Mouse (Mus musculus) small intestine, adult 2 months (tissue): Measurements from ENCODE around the gene Sox6. TPM values are rescaled to one million over a fixed set of nuclear protein-coding genes. Genes with fewer than 3 reads are reported as not detected.

ENCODE experiments used
- H3K27ac ChIP-seq: fragments of 200-500 bp; 2 replicates; pipeline ENCODE4 v1.5.1; 2012; ENCODE audit warnings: low read depth, low read length, control low read depth, inconsistent platforms; ENCODE audit not compliant: insufficient read depth
- H3K27me3 ChIP-seq: fragments of 200-500 bp; 2 replicates; pipeline ENCODE4 v1.6.1; 2012; ENCODE audit warnings: mild to moderate bottlenecking, moderate library complexity, low read length, inconsistent platforms; ENCODE audit not compliant: control insufficient read depth, insufficient read depth
- H3K36me3 ChIP-seq: fragments of 200-500 bp; 2 replicates; pipeline ENCODE4 v1.6.1; 2012; ENCODE audit warnings: mild to moderate bottlenecking, low read length, control low read depth, inconsistent platforms; ENCODE audit not compliant: control insufficient read depth, insufficient read depth
- H3K4me1 ChIP-seq: fragments of 200-500 bp; 2 replicates; pipeline ENCODE4 v1.6.1; 2012; ENCODE audit warnings: low read length, inconsistent platforms, mixed read lengths; ENCODE audit not compliant: control insufficient read depth, insufficient read depth, insufficient read length
- H3K4me3 ChIP-seq: fragments of 200-500 bp; 2 replicates; pipeline ENCODE4 v1.5.1; 2012; ENCODE audit warnings: low read depth, mild to moderate bottlenecking, control low read depth, inconsistent platforms, low read length, moderate library complexity
- CTCF ChIP-seq: fragments of 200-500 bp; IDR thresholded peaks from 2 replicates; pipeline ENCODE4 v1.5.1; 2012; ENCODE audit warnings: low read depth, mild to moderate bottlenecking, control low read depth, inconsistent platforms, low read length, moderate library complexity, mixed read lengths; ENCODE audit not compliant: insufficient replicate concordance, insufficient read length; ENCODE audit errors: extremely low read depth
- POLR2A ChIP-seq: fragments of 200-500 bp; IDR thresholded peaks from 2 replicates; pipeline ENCODE4 v1.6.1; 2012; ENCODE audit warnings: low read depth, mild to moderate bottlenecking, control low read depth, inconsistent platforms, low read length, moderate library complexity
- WGBS: fragments of 180-500 bp; shearing (Covaris S2); methylation state at CpG from one replicate; pipeline ENCODE4 v1.1.7; 2018; 5-methylcytosine and 5-hydroxymethylcytosine counted together
- polyA plus RNA-seq: library from polyadenylated mRNA; depleted of rRNA; stranded (reverse); fragments of >200 nt; gene quantifications from 2 replicates; pipeline ENCODE4 v1.2.3, GENCODE M21; 2012

Sox6 gene
- polyA plus RNA-seq, 1 experiment, result 17.6 TPM

DNA sequence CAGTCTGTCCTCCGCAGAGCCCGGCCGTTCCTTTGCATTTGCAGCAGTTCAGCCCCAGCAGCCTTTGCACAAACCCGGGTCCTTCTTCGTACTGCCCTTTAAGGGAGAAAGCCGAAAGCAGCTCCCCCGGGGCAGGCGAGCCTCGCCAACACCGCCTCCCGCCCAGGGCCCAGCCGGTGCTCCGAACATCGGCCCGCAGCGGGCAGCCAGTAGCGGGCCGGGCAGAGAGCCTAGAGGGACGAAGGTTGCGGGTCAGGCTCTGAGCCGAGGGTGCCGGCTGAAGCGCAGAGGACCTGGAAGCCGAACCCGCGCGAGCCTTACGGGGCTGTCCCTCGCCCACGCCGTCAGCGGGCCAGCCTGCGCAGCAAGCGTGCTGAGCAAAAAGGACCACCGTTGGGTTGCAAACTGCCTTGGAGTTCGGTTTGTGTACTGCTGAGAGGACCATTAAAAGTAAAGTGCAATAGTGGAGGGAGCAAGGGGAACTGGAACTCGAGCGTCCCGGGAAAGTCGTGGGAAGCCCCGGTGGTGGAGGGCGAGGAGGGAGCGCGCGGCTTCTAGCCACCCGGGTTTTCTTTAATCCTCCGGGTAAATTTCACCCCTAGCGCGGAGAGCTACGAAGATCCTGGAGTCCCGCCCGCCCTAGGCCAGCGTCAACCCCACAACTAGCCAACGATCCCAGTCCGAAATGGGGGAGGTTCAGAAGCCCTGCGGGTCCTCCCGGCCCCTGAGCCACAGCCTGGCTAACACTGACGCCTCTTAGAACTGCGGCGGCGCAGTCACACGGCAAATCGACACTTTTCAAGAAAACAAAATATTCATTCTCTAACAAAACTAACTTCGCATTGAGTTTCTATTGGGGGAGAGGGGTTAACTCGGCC lies 6.6 kb downstream of the Sox6 start:
- WGBS, result under 1% methylated on average over 65 of the region's 65 CpGs
- Histone ChIP-seq H3K4me1 (peaks cover 3% of the 10 kb centered on the region; the same call in 1 of the 2 replicates), H3K27me3 (peaks cover 24% of the 10 kb centered on the region), H3K4me3 (peak overlapping the region; percentile 72), H3K27ac (peak overlapping the region; percentile 35; the same call in 1 of the 2 replicates), H3K36me3 (no peaks in the 10 kb centered on the region)
- no peak for TF ChIP-seq POLR2A
- no peak for TF ChIP-seq CTCF

DNA sequence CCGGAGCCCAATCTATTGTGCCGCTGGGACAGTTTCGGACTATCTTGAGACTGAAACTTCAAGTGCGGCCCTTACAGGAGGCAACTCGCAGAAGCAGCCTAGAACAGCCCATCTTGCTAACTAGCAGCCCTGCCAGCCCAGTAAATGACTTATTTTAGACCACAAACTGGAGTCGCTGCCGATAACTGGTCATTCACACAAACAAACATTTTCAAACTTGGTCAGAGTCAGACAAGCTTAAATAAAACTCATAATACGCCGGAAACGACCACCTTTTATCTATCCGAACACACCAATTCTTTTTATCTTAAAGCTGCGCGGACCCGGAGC lies 7.2 kb downstream of the Sox6 start:
- TF ChIP-seq POLR2A (no peak), CTCF (no peak)
- 18% methylated on average over 14 of the region's 14 CpGs for WGBS
- peaks cover 3% of the 10 kb centered on the region; the same call in 1 of the 2 replicates for H3K4me1 ChIP-seq
- peaks cover 22% of the 10 kb centered on the region for H3K27me3 ChIP-seq
- H3K27ac ChIP-seq, result no peak overlapping the region; the same call in 1 of the 2 replicates
- no peaks in the 10 kb centered on the region for H3K36me3 ChIP-seq
- peak overlapping the region; percentile 72 for H3K4me3 ChIP-seq

DNA sequence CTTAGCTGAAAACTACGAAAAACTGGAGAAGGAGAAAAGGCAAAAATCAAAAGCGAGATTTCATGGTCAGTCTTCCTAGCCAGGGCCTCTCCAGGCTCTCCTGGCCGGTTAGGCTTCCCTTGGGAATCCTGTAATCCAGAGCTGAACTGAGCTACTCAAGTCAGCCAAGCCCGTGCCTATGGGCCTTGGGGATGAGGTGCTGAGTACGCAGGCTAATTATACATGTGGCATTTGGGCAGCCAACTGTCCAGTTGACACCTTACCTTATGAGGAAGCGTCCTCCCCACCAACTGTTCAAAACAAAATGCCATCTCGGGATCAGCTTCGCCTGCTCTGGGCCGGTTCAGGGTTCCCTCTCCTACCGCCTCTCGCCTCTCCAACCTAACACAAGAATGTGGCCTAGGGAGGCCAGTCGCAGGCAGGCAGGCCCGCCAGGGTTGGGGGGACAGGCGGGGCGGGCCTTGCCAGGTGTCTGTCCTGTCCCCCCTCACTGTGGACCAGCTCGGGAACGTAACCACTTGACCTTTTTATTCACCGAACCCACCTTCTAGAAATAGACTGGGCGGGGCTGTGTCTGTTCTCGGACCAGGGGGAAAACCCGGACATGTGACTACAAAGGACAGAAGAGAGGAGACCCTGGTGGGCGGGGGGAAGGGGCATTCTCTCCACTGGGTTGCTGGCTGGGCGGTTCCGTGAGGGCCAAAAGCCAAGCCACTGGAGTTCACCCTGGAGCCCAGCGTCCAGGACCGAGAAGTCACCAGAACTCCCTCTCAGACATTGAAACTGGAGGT lies 7.8 kb downstream of the Sox6 start:
- no peaks in the 10 kb centered on the region for H3K36me3 ChIP-seq
- H3K4me1 ChIP-seq, result peaks cover 3% of the 10 kb centered on the region; the same call in 1 of the 2 replicates
- 79% methylated on average over 26 of the region's 26 CpGs for WGBS
- H3K27ac ChIP-seq, result no peak overlapping the region; the same call in 1 of the 2 replicates
- no peak for TF ChIP-seq POLR2A
- no peak for TF ChIP-seq CTCF
- H3K4me3 ChIP-seq, result peak overlapping the region; percentile 72
- peaks cover 22% of the 10 kb centered on the region for H3K27me3 ChIP-seq

DNA sequence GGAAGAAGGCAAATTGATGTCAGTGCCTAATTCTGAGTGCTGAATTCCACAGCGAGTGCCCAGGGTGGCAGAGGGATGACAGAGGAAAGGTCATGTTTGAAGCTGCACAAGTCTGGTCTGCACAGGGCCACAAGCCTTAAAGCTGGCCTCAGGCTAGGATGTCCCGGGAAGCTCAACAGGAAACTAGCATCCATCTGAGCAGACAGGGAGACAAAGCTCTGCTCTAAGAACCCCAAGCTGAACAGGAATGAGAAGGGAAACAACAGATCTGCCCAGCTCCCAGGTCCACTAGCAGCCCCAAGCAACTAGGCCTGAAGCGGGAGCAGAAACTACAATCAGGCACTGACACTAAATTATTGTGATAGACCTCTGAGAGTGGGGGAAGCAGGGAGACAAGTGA lies 8.6 kb downstream of the Sox6 start:
- H3K27ac ChIP-seq, result no peak overlapping the region
- H3K4me1 ChIP-seq, result peaks cover 3% of the 10 kb centered on the region; the same call in 1 of the 2 replicates
- H3K36me3 ChIP-seq, result no peaks in the 10 kb centered on the region
- H3K27me3 ChIP-seq, result peaks cover 22% of the 10 kb centered on the region
- no peak for TF ChIP-seq CTCF
- no peak for TF ChIP-seq POLR2A
- no peak overlapping the region for H3K4me3 ChIP-seq
- 83% methylated on average over 3 of the region's 3 CpGs for WGBS

DNA sequence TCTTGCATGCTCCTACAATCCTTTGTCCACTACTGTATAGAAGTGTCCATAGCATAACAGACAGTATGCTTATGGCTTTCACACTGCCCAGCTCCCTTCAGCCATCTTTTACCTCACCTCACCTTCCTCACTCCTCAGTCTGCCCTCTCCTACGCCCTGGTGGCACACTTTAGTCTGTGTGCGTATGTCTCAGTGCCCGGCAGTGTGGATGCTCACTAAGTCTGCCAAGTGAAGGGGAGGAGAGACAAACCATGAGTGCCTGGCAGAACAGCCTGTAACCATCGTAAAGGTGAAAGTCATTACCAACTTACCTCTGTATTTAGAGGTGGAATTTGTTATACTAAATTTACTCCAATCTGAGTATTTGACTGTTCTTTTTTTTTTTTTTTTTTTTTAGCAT lies 35.9 kb downstream of the Sox6 start:
- TF ChIP-seq POLR2A (no peak), CTCF (no peak)
- Histone ChIP-seq H3K27ac (no peak overlapping the region), H3K4me1 (no peaks in the 10 kb centered on the region), H3K27me3 (no peaks in the 10 kb centered on the region), H3K36me3 (no peaks in the 10 kb centered on the region), H3K4me3 (no peak overlapping the region)
- 90% methylated on average over 4 of the region's 4 CpGs for WGBS

DNA sequence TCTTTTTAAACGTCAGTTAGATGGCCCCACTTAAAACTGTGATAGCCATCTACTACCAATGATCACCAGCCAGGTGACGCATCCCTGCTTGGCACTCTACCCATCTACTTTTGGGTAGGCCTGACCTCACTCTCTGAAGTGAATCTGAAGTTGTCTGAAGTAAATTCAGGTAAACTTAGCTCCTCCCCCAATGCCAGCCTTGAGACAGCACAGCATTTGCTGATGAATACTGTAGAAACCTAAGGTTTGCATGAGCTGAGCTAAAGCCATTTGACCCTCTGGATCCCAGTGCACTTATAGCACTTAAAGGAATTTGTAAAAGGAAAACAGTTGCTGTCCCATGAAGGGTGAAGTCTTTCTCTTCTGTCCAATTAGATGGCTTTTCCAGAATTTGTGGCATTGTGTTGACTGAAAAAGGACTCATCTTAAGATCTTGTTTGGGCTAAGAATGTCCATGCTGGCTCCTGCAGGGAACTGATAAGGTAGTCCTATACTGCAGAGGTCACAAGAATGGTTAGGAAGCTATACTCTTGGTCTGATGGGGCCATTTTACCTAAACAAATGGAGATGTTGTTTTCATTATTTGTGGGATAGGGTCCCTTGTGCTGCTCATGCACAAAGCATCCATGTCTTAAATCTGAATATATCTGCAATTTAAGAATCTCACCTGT lies 50.4 kb downstream of the Sox6 start:
- Histone ChIP-seq H3K4me1 (no peaks in the 10 kb centered on the region), H3K36me3 (no peaks in the 10 kb centered on the region), H3K27ac (no peak overlapping the region), H3K4me3 (no peak overlapping the region), H3K27me3 (no peaks in the 10 kb centered on the region)
- TF ChIP-seq POLR2A (no peak), CTCF (no peak)
- WGBS, result 86% methylated on average over 2 of the region's 2 CpGs

DNA sequence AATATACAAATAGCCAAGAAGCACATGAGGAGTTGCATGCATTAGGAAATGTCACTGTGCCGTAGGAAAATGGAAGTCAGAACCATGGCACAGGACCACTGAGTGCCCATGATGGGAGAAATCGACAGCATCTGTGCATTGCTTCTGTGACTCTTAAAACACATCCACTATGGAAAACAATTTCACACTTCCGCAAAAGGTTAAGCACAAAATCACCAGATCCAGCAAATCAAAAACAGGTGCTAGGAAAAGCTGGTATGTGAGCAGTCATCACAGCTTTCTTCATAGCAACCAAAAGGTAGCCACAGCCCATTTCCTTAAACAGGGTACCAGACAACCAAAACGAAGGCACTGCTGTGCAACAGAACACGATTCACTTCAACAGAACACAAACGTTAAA lies 52.9 kb downstream of the Sox6 start:
- no peaks in the 10 kb centered on the region for H3K27me3 ChIP-seq
- no peak overlapping the region for H3K4me3 ChIP-seq
- TF ChIP-seq CTCF (no peak), POLR2A (no peak)
- WGBS, result 80% methylated on average over 6 of the region's 6 CpGs
- no peaks in the 10 kb centered on the region for H3K36me3 ChIP-seq
- no peaks in the 10 kb centered on the region for H3K4me1 ChIP-seq
- no peak overlapping the region for H3K27ac ChIP-seq
